Mouse (Mus musculus): Measurements from ENCODE around the gene Dlx1.

DNA sequence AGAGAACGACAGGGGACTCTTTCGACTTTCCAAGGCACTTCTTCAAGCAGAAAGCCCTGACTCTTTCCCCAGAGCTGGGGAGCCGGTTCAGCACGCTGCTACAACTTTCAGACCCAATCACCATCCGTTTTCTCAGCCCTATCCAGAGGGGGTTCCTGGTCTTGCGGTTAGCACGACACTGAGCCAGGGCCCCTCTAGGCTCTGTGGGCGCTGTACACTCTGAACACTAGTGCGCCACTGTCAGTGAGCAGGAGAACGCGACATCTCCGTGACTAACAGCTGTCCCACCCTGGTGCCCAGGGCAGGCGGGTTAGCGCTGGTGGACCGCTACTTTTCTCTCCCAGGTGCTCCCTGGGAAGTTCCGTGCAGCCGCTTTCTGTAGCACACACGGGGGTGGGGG, 23.8 kb downstream of the Dlx1 start:
- TF ChIP-seq CTCF (IDR thresholded peaks at IDR 0.05; ENCODE audit: low read depth, low read length) (no peak), POLR2A (IDR thresholded peaks at IDR 0.05; ENCODE audit: borderline replicate concordance, low read depth, low read length) (no peak)

All from bone marrow macrophage, adult 2 months (primary cell).